Mouse (Mus musculus): ENCODE measurements around the gene Casc1. TPM values are rescaled to one million over a fixed set of nuclear protein-coding genes. Genes with fewer than 3 reads are reported as not detected.

The Casc1 gene
- total and polyA plus RNA-seq, 3 experiments: 0.15 to 0.22 TPM; not detected in 1

GRCm38 (mm10) chr6:145145173-145145572, 65.6 kb downstream of the Casc1 start:
- peaks cover 3 to 6% of the 10 kb centered on the region in 2 experiments for H3K36me3 ChIP-seq (ENCODE audit: control insufficient read depth in 1 of 2, insufficient read depth in 2 of 2, low read length in 2 of 2)
- no peak overlapping the region for H3K4me3 ChIP-seq (ENCODE audit: control insufficient read depth in 1 of 2, insufficient read depth in 1 of 2, low read depth in 2 of 2, low read length in 2 of 2)
- TF ChIP-seq SIN3A (IDR thresholded peaks at IDR 0.05; ENCODE audit: low read length): no peak
- TF ChIP-seq POLR2AphosphoS2 (IDR thresholded peaks at IDR 0.05; ENCODE audit: low read length): no peak
- TF ChIP-seq MAFK (IDR thresholded peaks at IDR 0.05; ENCODE audit: borderline replicate concordance, low read depth, low read length): no peak
- TF ChIP-seq SMC3 (IDR thresholded peaks at IDR 0.05; ENCODE audit: low read depth, low read length): no peak
- no peak for TF ChIP-seq KAT2A (conservative IDR thresholded peaks at IDR 0.05; ENCODE audit: low read depth, low read length)
- TF ChIP-seq MAX (IDR thresholded peaks at IDR 0.05; ENCODE audit: low read length): no peak
- H3K27ac ChIP-seq (ENCODE audit: control insufficient read depth, low read depth, low read length): no peak overlapping the region
- no peaks in the 10 kb centered on the region for H3K27me3 ChIP-seq (ENCODE audit: control insufficient read depth in 1 of 2, insufficient read depth in 2 of 2, low read length in 2 of 2)
- H3K9ac ChIP-seq (ENCODE audit: control insufficient read depth, low read depth, low read length, poor library complexity, severe bottlenecking): no peak overlapping the region
- H3K79me2 ChIP-seq (ENCODE audit: control insufficient read depth, insufficient read depth, low read length, poor library complexity): no peaks in the 10 kb centered on the region
- H3K4me1 ChIP-seq (ENCODE audit: control insufficient read depth in 1 of 2, insufficient read depth in 2 of 2, low read length in 2 of 2): peaks cover 2 to 4% of the 10 kb centered on the region in 2 experiments; a peak in 2 of 4 replicates
- no peaks in the 10 kb centered on the region for H3K9me3 ChIP-seq (replicated peaks; ENCODE audit: insufficient read depth, low read length)
- DNase-seq (ENCODE audit: low read depth, low spot score): no peak

- Histone ChIP-seq H3K36me3 (ENCODE audit: control insufficient read depth in 1 of 2, insufficient read depth in 2 of 2, low read length in 2 of 2) (peaks cover 0 to 4% of the 10 kb centered on the region in 2 experiments; a peak in 1 of 4 replicates), H3K79me2 (ENCODE audit: control insufficient read depth, insufficient read depth, low read length, poor library complexity) (no peaks in the 10 kb centered on the region), H3K27me3 (ENCODE audit: control insufficient read depth in 1 of 2, insufficient read depth in 2 of 2, low read length in 2 of 2) (no peaks in the 10 kb centered on the region), H3K4me3 (ENCODE audit: control insufficient read depth in 1 of 2, insufficient read depth in 1 of 2, low read depth in 2 of 2, low read length in 2 of 2) (no peak overlapping the region), H3K9me3 (replicated peaks; ENCODE audit: insufficient read depth, low read length) (no peaks in the 10 kb centered on the region), H3K27ac (ENCODE audit: control insufficient read depth, low read depth, low read length) (no peak overlapping the region), H3K9ac (ENCODE audit: control insufficient read depth, low read depth, low read length, poor library complexity, severe bottlenecking) (no peak overlapping the region), H3K4me1 (ENCODE audit: control insufficient read depth in 1 of 2, insufficient read depth in 2 of 2, low read length in 2 of 2) (no peaks in the 10 kb centered on the region)
- no peak for DNase-seq (ENCODE audit: low read depth, low spot score)
- TF ChIP-seq EP300 (IDR thresholded peaks at IDR 0.05; ENCODE audit: low read depth in 1 of 2, low read length in 2 of 2) (no peak), TCF12 (IDR thresholded peaks at IDR 0.05; ENCODE audit: low read depth, low read length) (no peak), ZKSCAN1 (IDR thresholded peaks at IDR 0.05; ENCODE audit: low read depth, low read length) (no peak), RAD21 (IDR thresholded peaks at IDR 0.05; ENCODE audit: low read depth, low read length) (no peak), MEF2A (IDR thresholded peaks at IDR 0.05; ENCODE audit: extremely low read depth, insufficient replicate concordance, low read depth, low read length, poor library complexity, severe bottlenecking) (no peak), RCOR1 (IDR thresholded peaks at IDR 0.05; ENCODE audit: low read depth, low read length) (no peak), USF2 (IDR thresholded peaks at IDR 0.05; ENCODE audit: borderline replicate concordance in 1 of 2, insufficient read depth in 1 of 2, low read depth in 1 of 2, low read length in 2 of 2) (no peak), MXI1 (IDR thresholded peaks at IDR 0.05; ENCODE audit: low read depth, low read length) (no peak), POLR2AphosphoS2 (IDR thresholded peaks at IDR 0.05; ENCODE audit: low read length) (no peak), GABPA (IDR thresholded peaks at IDR 0.05; ENCODE audit: low read depth, low read length) (no peak), ELF1 (IDR thresholded peaks at IDR 0.05; ENCODE audit: low read depth, low read length) (no peak), MYB (IDR thresholded peaks at IDR 0.05; ENCODE audit: low read depth, low read length) (no peak), CHD2 (IDR thresholded peaks at IDR 0.05; ENCODE audit: low read length) (no peak)
Observed at GRCm38 (mm10) chr6:145141827-145142226, 69.0 kb downstream of the Casc1 start.
